Mouse (Mus musculus) intestine, embryonic 14.5 days (tissue): ENCODE results near the gene Slc6a20a. TPM values are rescaled to one million over a fixed set of nuclear protein-coding genes. Genes with fewer than 3 reads are reported as not detected.

Experiments
- ATAC-seq: fragments of 200-750 bp; cut with Nextera tagmentation; replicated peaks from 2 replicates; pipeline ENCODE4 v1.8.0; 2017; ENCODE audit warnings: low read depth, moderate number of reproducible peaks, moderate TSS enrichment, moderate library complexity; ENCODE audit not compliant: low FRiP score, low TSS enrichment
- DNase-seq: peaks from one replicate; pipeline ENCODE4 v3.0.0-alpha.2; 2018; ENCODE audit warnings: low spot score
- H3K27ac ChIP-seq: fragments of 300-500 bp; sonication (generic); 2 replicates; pipeline ENCODE4 v1.5.1; 2014; ENCODE audit warnings: low read depth, mild to moderate bottlenecking, control low read depth
- H3K27me3 ChIP-seq: fragments of 300-500 bp; sonication (generic); replicated peaks from 2 replicates; pipeline ENCODE4 v1.6.1; 2014; ENCODE audit warnings: low read length, control low read depth; ENCODE audit not compliant: control insufficient read depth, insufficient read depth
- H3K36me3 ChIP-seq: fragments of 300-500 bp; sonication (generic); 2 replicates; pipeline ENCODE4 v1.6.1; 2014; ENCODE audit warnings: low read length, control low read depth; ENCODE audit not compliant: control insufficient read depth, insufficient read depth
- H3K4me1 ChIP-seq: fragments of 300-500 bp; sonication (generic); replicated peaks from 2 replicates; pipeline ENCODE4 v1.6.1; 2014; ENCODE audit warnings: low read length, control low read depth, mixed read lengths; ENCODE audit not compliant: control insufficient read depth, insufficient read depth
- H3K4me2 ChIP-seq: fragments of 300-500 bp; sonication (generic); 2 replicates; pipeline ENCODE4 v1.6.1; 2014; ENCODE audit warnings: low read length
- H3K4me3 ChIP-seq: fragments of 300-500 bp; sonication (generic); 2 replicates; pipeline ENCODE4 v1.5.1; 2014; ENCODE audit warnings: low read depth, low read length, control low read depth, mixed read lengths
- H3K9ac ChIP-seq: fragments of 300-500 bp; sonication (generic); 2 replicates; pipeline ENCODE4 v1.6.1; 2014; ENCODE audit warnings: mild to moderate bottlenecking, low read length
- H3K9me3 ChIP-seq: fragments of 300-500 bp; sonication (generic); 2 replicates; pipeline ENCODE4 v1.6.1; 2016; ENCODE audit warnings: low read length, control low read depth; ENCODE audit not compliant: control insufficient read depth
- WGBS: fragments of 180-500 bp; shearing (Covaris S2); extraction: QIAGEN DNeasy Blood & Tissue Kit; methylation state at CpG from one replicate; pipeline ENCODE4 v1.1.7; 2014; 5-methylcytosine and 5-hydroxymethylcytosine counted together
- polyA plus RNA-seq: library from polyadenylated mRNA; unstranded; fragments of >200 nt; fragmentation: Nextera tagmentation; extraction: Ambion mirVana; gene quantifications from 2 replicates; pipeline ENCODE4 v1.2.1, GENCODE M21; 2014

Slc6a20a gene
- polyA plus RNA-seq, 1 experiment from 2014 or later = 3.6 TPM

DNA sequence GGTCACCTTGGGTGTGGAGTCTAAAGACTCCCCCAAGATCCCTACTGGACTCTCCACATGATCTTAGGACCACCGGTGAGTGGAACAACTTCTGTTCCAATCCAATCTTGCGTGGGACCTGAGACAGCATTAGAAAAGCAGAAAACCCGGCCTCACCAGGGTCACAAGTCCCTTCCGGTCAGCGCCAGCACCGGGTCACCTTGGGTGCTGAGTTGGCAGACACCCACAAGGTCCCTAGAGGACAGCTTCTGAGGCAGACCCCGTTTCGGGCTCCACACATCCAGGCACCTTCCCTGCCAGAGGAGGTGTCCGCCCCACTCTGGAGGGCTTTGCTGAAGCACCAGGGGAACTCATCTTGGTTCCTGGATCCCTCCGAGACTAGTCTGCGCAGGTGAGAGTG is 52.9 kb downstream of the Slc6a20a start:
- Histone ChIP-seq H3K36me3 (no peaks in the 10 kb centered on the region), H3K27me3 (no peaks in the 10 kb centered on the region), H3K9ac (no peak overlapping the region), H3K4me1 (no peaks in the 10 kb centered on the region), H3K9me3 (no peaks in the 10 kb centered on the region), H3K4me3 (no peak overlapping the region), H3K4me2 (no peak overlapping the region), H3K27ac (no peak overlapping the region)
- no peak for ATAC-seq
- 93% methylated on average over 11 of the region's 11 CpGs for WGBS
- DNase-seq = no peak

DNA sequence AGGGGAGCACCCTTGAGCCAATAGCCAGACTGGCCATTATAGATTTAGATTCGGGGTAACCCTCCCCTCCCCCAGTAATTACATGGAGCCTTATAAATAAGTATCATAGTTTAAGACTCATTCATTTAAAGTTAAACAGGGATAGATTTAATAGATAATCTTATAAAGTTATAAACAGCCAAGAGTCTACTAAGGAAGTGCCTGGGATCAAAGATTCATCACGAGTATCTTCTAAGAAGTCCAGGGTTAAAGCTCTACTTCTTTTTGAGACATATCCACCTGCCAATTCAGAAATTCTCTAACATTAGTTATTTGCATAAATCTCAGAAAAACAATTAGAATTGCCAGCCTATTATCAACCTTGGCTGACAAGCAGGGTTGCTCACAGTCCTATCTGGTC is 53.9 kb downstream of the Slc6a20a start:
- Histone ChIP-seq H3K9ac (no peak overlapping the region), H3K27ac (no peak overlapping the region), H3K4me2 (no peak overlapping the region), H3K4me1 (no peaks in the 10 kb centered on the region), H3K36me3 (no peaks in the 10 kb centered on the region), H3K27me3 (no peaks in the 10 kb centered on the region), H3K9me3 (no peaks in the 10 kb centered on the region), H3K4me3 (no peak overlapping the region)
- DNase-seq (no peak), ATAC-seq (no peak)
- WGBS = 84% methylated on average over 2 of the region's 2 CpGs

DNA sequence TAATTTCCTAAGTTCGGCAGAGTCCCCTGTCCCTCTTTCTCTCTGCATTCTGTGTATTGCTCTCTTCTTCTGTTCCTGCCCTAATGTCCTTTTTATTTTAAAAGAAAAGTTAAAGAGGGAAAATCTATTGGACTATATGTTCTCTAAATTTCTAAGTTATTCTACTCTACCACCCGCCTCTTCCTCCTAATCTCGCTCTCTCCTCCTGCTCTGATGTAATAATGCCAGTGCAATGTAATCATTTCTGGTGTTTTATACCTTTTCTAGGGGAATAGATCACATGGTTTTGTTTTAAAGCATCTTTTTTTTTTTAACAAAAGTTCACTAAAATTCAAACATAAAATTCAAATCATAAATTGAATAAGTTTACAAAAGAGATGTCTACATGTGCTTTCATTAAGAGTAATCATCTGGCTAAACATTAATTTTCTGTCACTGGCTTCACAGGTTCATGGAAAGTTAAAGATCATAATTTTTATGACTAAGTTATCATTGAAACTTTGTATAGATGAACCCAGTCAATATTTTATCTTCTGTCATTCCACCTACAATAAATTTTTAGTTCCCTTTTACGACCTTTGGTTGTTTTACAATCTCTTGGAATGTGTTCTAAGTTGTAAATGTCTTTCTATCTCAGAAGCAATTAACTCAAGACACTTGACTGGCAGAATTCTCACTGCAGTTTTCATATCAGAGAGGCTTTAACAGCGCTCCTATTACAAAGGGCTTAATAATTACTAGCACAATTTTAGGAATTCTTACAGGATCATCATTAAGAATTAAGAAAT is 58.2 kb downstream of the Slc6a20a start:
- Histone ChIP-seq H3K4me3 (no peak overlapping the region), H3K27ac (no peak overlapping the region), H3K9me3 (no peaks in the 10 kb centered on the region), H3K4me1 (no peaks in the 10 kb centered on the region), H3K9ac (no peak overlapping the region), H3K36me3 (no peaks in the 10 kb centered on the region), H3K4me2 (no peak overlapping the region), H3K27me3 (no peaks in the 10 kb centered on the region)
- 66% methylated on average over 5 of the region's 5 CpGs for WGBS
- DNase-seq (no peak), ATAC-seq (peak; percentile 47; the same call in 1 of the 2 replicates)

DNA sequence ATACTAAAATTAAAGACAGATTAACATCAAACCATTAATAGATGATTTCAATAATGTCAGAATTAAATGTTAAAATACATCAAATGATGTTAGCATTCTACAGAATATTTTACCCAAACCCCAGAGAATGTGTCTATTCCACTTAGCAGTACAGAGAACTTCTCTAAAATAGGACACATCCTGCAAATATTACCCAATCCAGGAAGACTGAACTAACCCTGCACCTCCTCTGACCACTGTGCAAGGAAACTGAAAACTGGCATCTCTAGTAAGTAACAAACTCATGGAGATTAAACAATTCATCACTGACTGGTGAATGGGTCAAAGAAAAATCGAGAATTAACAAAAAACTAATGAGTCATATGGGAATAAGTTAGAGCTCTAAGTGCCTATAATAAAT is 77.2 kb downstream of the Slc6a20a start:
- no peak overlapping the region for H3K4me3 ChIP-seq
- 76% methylated on average over 1 of the region's 1 CpGs for WGBS
- H3K4me2 ChIP-seq = no peak overlapping the region
- DNase-seq = no peak
- no peaks in the 10 kb centered on the region for H3K27me3 ChIP-seq
- no peak for ATAC-seq
- H3K9me3 ChIP-seq = no peaks in the 10 kb centered on the region
- H3K9ac ChIP-seq = no peak overlapping the region
- H3K36me3 ChIP-seq = no peaks in the 10 kb centered on the region
- no peak overlapping the region for H3K27ac ChIP-seq
- H3K4me1 ChIP-seq = no peaks in the 10 kb centered on the region

DNA sequence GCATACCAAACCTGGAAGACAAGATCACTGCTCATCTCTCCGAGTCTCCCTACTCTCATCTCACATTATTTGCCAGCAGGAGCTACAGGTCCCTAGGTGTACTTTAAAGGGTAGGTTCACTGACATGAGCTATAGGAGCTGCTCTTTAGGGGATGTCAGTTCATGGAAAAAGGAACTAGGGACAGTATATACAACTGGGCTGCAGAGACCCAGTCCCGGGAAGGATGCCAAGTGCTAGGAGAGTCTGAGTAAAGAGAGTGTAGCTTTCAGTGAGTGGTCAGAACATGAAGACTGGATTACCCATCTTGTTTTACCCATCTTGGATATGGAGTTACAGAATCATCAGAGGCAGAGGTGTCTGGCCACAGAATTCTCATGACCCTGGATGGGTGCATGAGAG is 81.3 kb downstream of the Slc6a20a start:
- no peak for ATAC-seq
- WGBS = 96% methylated on average over 2 of the region's 2 CpGs

DNA sequence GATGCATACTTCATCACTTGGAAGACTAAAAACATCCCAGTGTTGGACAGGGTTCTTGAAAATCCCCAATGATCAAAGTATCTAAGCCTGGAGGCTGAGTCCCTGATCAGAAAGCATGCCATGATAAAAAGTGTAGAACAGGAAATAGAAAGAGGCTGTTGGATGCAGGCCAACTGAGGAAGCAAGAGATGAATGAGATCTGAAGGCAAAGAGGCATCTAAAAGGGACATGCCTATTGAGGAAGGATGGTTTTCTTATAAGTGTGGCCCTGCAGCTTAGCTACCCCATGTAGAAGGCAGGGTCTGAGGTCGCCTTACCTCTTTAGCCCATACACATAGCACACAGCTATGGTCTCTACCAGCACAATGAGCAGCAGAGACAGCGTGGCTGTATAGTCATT is 81.8 kb downstream of the Slc6a20a start:
- Histone ChIP-seq H3K4me2 (no peak overlapping the region), H3K4me3 (no peak overlapping the region), H3K9ac (no peak overlapping the region), H3K36me3 (peaks cover 28% of the 10 kb centered on the region), H3K27me3 (no peaks in the 10 kb centered on the region), H3K4me1 (no peaks in the 10 kb centered on the region), H3K9me3 (no peaks in the 10 kb centered on the region), H3K27ac (no peak overlapping the region)
- no peak for DNase-seq
- 88% methylated on average over 2 of the region's 2 CpGs for WGBS
- ATAC-seq = 0 out of 2 replicates have a peak, but pooled peaks have one; percentile 41

More for the DNA sequence above, 81.3 kb downstream of the Slc6a20a start:
- Histone ChIP-seq H3K27ac (no peak overlapping the region), H3K36me3 (peaks cover 28% of the 10 kb centered on the region), H3K9me3 (no peaks in the 10 kb centered on the region), H3K4me3 (no peak overlapping the region), H3K4me1 (no peaks in the 10 kb centered on the region), H3K27me3 (no peaks in the 10 kb centered on the region), H3K4me2 (no peak overlapping the region), H3K9ac (no peak overlapping the region)
- no peak for DNase-seq

DNA sequence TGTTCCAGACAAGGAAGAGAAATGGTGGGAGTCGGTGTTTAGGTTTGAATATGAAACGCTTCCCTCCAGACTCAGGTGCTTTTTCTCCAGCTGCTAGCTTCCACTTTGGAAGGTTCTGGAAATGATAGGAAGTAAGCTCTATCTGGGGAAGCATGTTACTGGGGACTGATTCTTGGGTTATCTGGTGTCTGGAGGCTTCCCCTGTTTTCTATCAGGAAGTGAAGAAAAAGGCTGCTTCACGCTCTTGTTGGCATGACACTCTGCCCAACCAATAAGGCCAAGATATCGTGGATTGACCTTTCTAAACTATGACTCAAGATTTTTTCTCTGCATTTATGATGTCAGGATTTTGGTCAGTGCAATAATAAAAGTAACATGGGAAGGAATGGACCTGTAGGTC is 83.5 kb downstream of the Slc6a20a start:
- 95% methylated on average over 4 of the region's 4 CpGs for WGBS
- no peaks in the 10 kb centered on the region for H3K27me3 ChIP-seq

DNA sequence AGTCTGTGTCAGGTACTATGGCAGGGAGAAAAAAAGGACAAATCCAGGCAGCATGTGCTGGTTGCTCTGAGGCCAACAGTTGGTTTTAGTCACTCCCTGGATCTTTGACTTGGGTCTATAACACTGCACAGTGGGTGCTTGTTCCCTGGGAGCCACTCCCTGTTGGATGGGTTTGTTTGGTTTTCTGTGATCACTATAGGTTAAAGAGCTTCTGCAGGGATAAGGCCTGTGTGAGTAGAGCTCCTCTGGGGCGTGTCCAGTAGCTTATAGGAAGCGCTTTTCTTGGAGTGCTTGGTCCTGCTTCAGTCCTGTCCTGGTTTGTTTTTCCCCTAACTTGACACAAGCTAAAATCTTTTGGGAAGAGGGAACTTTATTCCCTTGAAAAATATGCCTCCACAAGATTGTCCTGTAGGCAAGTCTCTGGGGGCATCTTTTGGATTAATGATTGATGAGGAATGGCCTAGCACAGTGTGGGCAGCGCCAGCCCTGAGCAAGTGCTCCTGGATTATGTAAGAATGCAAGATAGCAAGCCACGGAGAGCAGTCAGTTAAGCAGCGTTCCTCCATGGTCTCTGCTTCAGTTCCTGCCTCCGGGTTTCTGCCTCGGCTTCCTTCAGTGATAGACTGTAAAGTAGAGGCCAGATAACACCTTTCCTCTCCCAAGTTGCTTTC is 89.3 kb downstream of the Slc6a20a start:
- Histone ChIP-seq H3K9ac (no peak overlapping the region), H3K4me3 (no peak overlapping the region), H3K36me3 (peaks cover 65% of the 10 kb centered on the region), H3K27me3 (no peaks in the 10 kb centered on the region), H3K4me2 (no peak overlapping the region), H3K27ac (no peak overlapping the region), H3K4me1 (no peaks in the 10 kb centered on the region), H3K9me3 (no peaks in the 10 kb centered on the region)
- WGBS = 70% methylated on average over 7 of the region's 7 CpGs
- DNase-seq (peak; percentile 56), ATAC-seq (peak; percentile 90)

More for the DNA sequence above, 83.5 kb downstream of the Slc6a20a start:
- Histone ChIP-seq H3K4me3 (no peak overlapping the region), H3K9me3 (no peaks in the 10 kb centered on the region), H3K27ac (no peak overlapping the region), H3K4me1 (no peaks in the 10 kb centered on the region), H3K4me2 (no peak overlapping the region), H3K36me3 (peaks cover 37% of the 10 kb centered on the region), H3K9ac (no peak overlapping the region)
- no peak for DNase-seq
- ATAC-seq = no peak
